Comparison of ENCODE assay signal across 17 mouse cellular contexts in the genomic region with DNA sequence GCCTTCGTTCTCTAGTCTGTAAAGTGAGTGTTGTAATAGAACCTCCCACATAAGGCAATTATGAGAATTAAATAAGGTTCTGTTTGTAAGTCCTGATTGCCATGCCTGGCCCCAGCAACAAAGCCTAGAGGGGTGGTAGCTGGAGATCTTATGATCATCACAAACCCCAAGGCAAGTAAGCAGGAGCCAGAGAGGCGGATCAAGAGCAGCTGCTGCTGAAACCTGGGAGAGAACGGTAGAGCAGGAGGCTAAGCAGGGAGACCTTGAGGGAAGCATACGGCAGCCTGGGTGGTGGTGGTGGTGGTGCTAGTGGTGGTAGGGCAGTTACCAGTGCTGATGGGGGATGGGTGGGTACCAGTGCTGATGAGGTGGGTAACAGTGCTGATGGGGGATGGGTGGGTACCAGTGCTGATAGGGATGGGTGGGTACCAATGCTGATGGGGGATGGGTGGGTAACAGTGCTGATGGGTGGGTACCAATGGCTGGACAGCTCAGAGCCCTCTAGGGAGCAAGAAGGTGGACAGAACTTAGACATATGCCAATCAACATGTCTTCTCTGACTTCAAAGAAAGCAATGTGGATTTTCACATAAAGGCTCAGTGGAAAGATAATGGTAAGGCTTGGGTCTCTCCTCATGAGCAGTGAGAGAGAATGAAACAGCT. TPM values are rescaled to one million over a fixed set of nuclear protein-coding genes. Genes with fewer than 3 reads are reported as not detected.
A peak's percentile ranks its signal among the peaks of the same experiment; 100 is the strongest.
DNase-seq lines count a peak whose midpoint lies in the region; ATAC-seq and TF ChIP-seq lines count a peak whose summit lies in the region.
"Had no signal": no experiment of that assay in that cellular context is flagged by ENCODE, and none has a peak within 500 bp of the region (broad histone marks: within the 10 kb centered on the region; RNA-seq: fewer than 3 reads in every experiment).

No protein-coding gene starts in this region.

- no peak overlapping the region for H3K27ac ChIP-seq in forebrain, embryonic 15.5 days (replicated peaks)
- no peak overlapping the region for H3K27ac ChIP-seq in forebrain, embryonic 11.5 days (ENCODE audit: low read depth, low read length)
- H3K27ac ChIP-seq in bone marrow, adult 2 months (ENCODE audit: control insufficient read depth, insufficient read depth, low read depth, low read length, poor library complexity): peak overlapping the region; percentile 50; the same call in 1 of the 2 replicates
- H3K27ac ChIP-seq in liver, embryonic 13.5 days: peak overlapping the region; percentile 99
- H3K27ac ChIP-seq: heart, embryonic 15.5 days had no signal

- 75% methylated on average over 4 of the region's 4 CpGs for WGBS in forebrain, embryonic 15.5 days
- 82% methylated on average over 4 of the region's 4 CpGs for WGBS in forebrain, embryonic 11.5 days
- 87% methylated on average over 4 of the region's 4 CpGs for WGBS in bone marrow, adult 2 months
- 70% methylated on average over 4 of the region's 4 CpGs for WGBS in liver, embryonic 13.5 days (ENCODE audit: insufficient replicate concordance)

- H3K4me2 ChIP-seq in forebrain, embryonic 15.5 days (replicated peaks): no peak overlapping the region
- H3K4me2 ChIP-seq in forebrain, embryonic 11.5 days (ENCODE audit: low read depth, low read length, severe bottlenecking): no peak overlapping the region
- peak overlapping the region; percentile 59 for H3K4me2 ChIP-seq in liver, embryonic 13.5 days
- H3K4me2 ChIP-seq: heart, embryonic 15.5 days had no signal

- H3K9me3 ChIP-seq in forebrain, embryonic 15.5 days: no peaks in the 10 kb centered on the region
- no peaks in the 10 kb centered on the region for H3K9me3 ChIP-seq in forebrain, embryonic 11.5 days (ENCODE audit: control insufficient read depth, low read length)
- H3K9me3 ChIP-seq in megakaryocyte, embryonic 14.5 days: peaks cover 6% of the 10 kb centered on the region; the same call in 1 of the 2 replicates
- H3K9me3 ChIP-seq in liver, embryonic 13.5 days (replicated peaks): no peaks in the 10 kb centered on the region
- H3K9me3 ChIP-seq: heart, embryonic 15.5 days had no signal

- no peak for TF ChIP-seq CTCF in bone marrow, adult 2 months (IDR thresholded peaks at IDR 0.05; ENCODE audit: control insufficient read depth, insufficient read depth, low read length)

- no peak for DNase-seq in forebrain, embryonic 11.5 days (ENCODE audit: low spot score)
- no peak for DNase-seq in liver, embryonic 13.5 days
- no peak for DNase-seq in left cerebral cortex, adult 9 months (ENCODE audit: low spot score in 2 of 2)
- no peak for DNase-seq in thymus, postnatal 25 days
- DNase-seq: adrenal gland, adult 8-10 months; thymus, adult 18-20 months had no signal

- no peak for TF ChIP-seq POLR2A in bone marrow, adult 2 months (IDR thresholded peaks at IDR 0.05; ENCODE audit: borderline replicate concordance, control insufficient read depth, low read depth, low read length)

- H3K27me3 ChIP-seq in forebrain, embryonic 15.5 days: no peaks in the 10 kb centered on the region
- H3K27me3 ChIP-seq in forebrain, embryonic 11.5 days (ENCODE audit: control insufficient read depth, insufficient read depth, low read length): no peaks in the 10 kb centered on the region
- H3K27me3 ChIP-seq in megakaryocyte, embryonic 14.5 days (replicated peaks): peaks cover 19% of the 10 kb centered on the region
- no peaks in the 10 kb centered on the region for H3K27me3 ChIP-seq in liver, embryonic 13.5 days
- H3K27me3 ChIP-seq: heart, embryonic 15.5 days had no signal

- no peaks in the 10 kb centered on the region for H3K36me3 ChIP-seq in forebrain, embryonic 15.5 days
- no peaks in the 10 kb centered on the region for H3K36me3 ChIP-seq in forebrain, embryonic 11.5 days (ENCODE audit: control insufficient read depth, insufficient read depth, low read length)
- no peaks in the 10 kb centered on the region for H3K36me3 ChIP-seq in megakaryocyte, embryonic 14.5 days (replicated peaks; ENCODE audit: low read length)
- H3K36me3 ChIP-seq in liver, embryonic 13.5 days: no peaks in the 10 kb centered on the region
- H3K36me3 ChIP-seq: heart, embryonic 15.5 days had no signal

- no peak overlapping the region for H3K9ac ChIP-seq in forebrain, embryonic 15.5 days (replicated peaks)
- no peak overlapping the region for H3K9ac ChIP-seq in forebrain, embryonic 11.5 days (ENCODE audit: low read length)
- peak overlapping the region; percentile 70 for H3K9ac ChIP-seq in liver, embryonic 13.5 days
- H3K9ac ChIP-seq: heart, embryonic 15.5 days had no signal

- peak; percentile 42; the same call in 1 of the 2 replicates for ATAC-seq in forebrain, embryonic 15.5 days (replicated peaks)
- no peak; the same call in 1 of the 2 replicates for ATAC-seq in forebrain, embryonic 11.5 days (replicated peaks; ENCODE audit: low FRiP score)
- no peak for ATAC-seq in megakaryocyte, adult 5-6 weeks (ENCODE audit: poor library complexity, severe bottlenecking)
- ATAC-seq in liver, embryonic 13.5 days (ENCODE audit: low read depth): peak; percentile 32

- H3K4me3 ChIP-seq in forebrain, embryonic 15.5 days: no peak overlapping the region
- H3K4me3 ChIP-seq in forebrain, embryonic 11.5 days (ENCODE audit: low read depth, low read length): no peak overlapping the region
- peak overlapping the region; percentile 50 for H3K4me3 ChIP-seq in megakaryocyte, embryonic 14.5 days (replicated peaks)
- no peak overlapping the region for H3K4me3 ChIP-seq in bone marrow, adult 2 months (replicated peaks; ENCODE audit: control insufficient read depth, low read depth, low read length)
- no peak overlapping the region for H3K4me3 ChIP-seq in liver, embryonic 13.5 days (replicated peaks)
- H3K4me3 ChIP-seq: heart, embryonic 15.5 days had no signal

- peaks cover 9% of the 10 kb centered on the region for H3K4me1 ChIP-seq in forebrain, embryonic 15.5 days
- H3K4me1 ChIP-seq in forebrain, embryonic 11.5 days (replicated peaks; ENCODE audit: control insufficient read depth, insufficient read depth, low read length): peaks cover 5% of the 10 kb centered on the region; the same call in 1 of the 2 replicates
- peaks cover 32% of the 10 kb centered on the region for H3K4me1 ChIP-seq in megakaryocyte, embryonic 14.5 days
- peaks cover 1% of the 10 kb centered on the region; the same call in 1 of the 2 replicates for H3K4me1 ChIP-seq in bone marrow, adult 2 months (ENCODE audit: control insufficient read depth, insufficient read depth, low read length)
- peaks cover 67% of the 10 kb centered on the region for H3K4me1 ChIP-seq in liver, embryonic 13.5 days (replicated peaks)

RNA-seq across cellular contexts. Expression of a gene that starts 32.4 kb away (rescaled TPM):
- not detected in 2 replicates for polyA plus RNA-seq in forebrain, embryonic 15.5 days (2015; fragmentation: Nextera tagmentation; extraction: Ambion mirVana)
- not detected in 2 replicates for polyA plus RNA-seq in forebrain, embryonic 11.5 days (2014; fragmentation: Nextera tagmentation; extraction: Ambion mirVana)
- not detected in 2 replicates for polyA plus RNA-seq in megakaryocyte, embryonic 14.5 days (2012; ENCODE audit: insufficient read depth, low replicate concordance)
- total RNA-seq in megakaryocyte, adult 5-6 weeks (2015): not detected in 2 replicates
- total RNA-seq in megakaryocyte, adult 5-6 weeks (2017): not detected in 2 replicates
- not detected in 2 replicates for polyA plus RNA-seq in bone marrow, adult 2 months (2011; ENCODE audit: insufficient read depth, insufficient read length, low replicate concordance, missing spikeins)
- polyA plus RNA-seq in liver, embryonic 13.5 days (2015; fragmentation: Nextera tagmentation; extraction: Ambion mirVana): not detected in 2 replicates
- total RNA-seq: adrenal gland, adult 8-10 months; hematopoietic stem cell, adult 5-6 weeks; liver, adult 2 months had no signal
- polyA plus RNA-seq: heart, embryonic 15.5 days; large intestine, adult 2 months; liver, adult 2 months; neural tube, embryonic 14.5 days; small intestine, adult 2 months; stomach, embryonic 14.5 days had no signal

Comparison
In these comparisons a context has a peak if more than half of its experiments do, and no peak if none do; other contexts are left out.
1. ATAC-seq: peak in forebrain, embryonic 15.5 days (single experiment) and liver, embryonic 13.5 days (single experiment); none in forebrain, embryonic 11.5 days (single experiment) and megakaryocyte, adult 5-6 weeks (single experiment).
2. H3K27ac ChIP-seq: peak in bone marrow, adult 2 months (single experiment) and liver, embryonic 13.5 days (single experiment); none in forebrain, embryonic 15.5 days (single experiment) and forebrain, embryonic 11.5 days (single experiment).